Mouse (Mus musculus) liver, embryonic 15.5 days (tissue): ENCODE measurements around the gene Gm3542. TPM values are rescaled to one million over a fixed set of nuclear protein-coding genes. Genes with fewer than 3 reads are reported as not detected.
"Not testable (repeated sequence)": the region's sequence is repeated elsewhere in the genome, so short reads cannot be mapped to it uniquely, and the experiment has no call there.

ENCODE experiments used
- ATAC-seq: fragments of 200-750 bp; cut with Nextera tagmentation; 2 replicates; pipeline ENCODE4 v1.8.0; 2017; ENCODE audit warnings: moderate number of reproducible peaks, mild to moderate bottlenecking, moderate library complexity; ENCODE audit not compliant: insufficient read depth
- H3K27ac ChIP-seq: fragments of 300-500 bp; sonication (generic); replicated peaks from 2 replicates; pipeline ENCODE4 v1.5.1; 2015; ENCODE audit warnings: mild to moderate bottlenecking, inconsistent platforms
- H3K27me3 ChIP-seq: fragments of 300-500 bp; sonication (generic); 2 replicates; pipeline ENCODE4 v1.6.1; 2015; ENCODE audit warnings: mild to moderate bottlenecking, inconsistent platforms
- H3K36me3 ChIP-seq: fragments of 300-500 bp; sonication (generic); replicated peaks from 2 replicates; pipeline ENCODE4 v1.6.1; 2015; ENCODE audit warnings: moderate library complexity, mild to moderate bottlenecking, inconsistent platforms
- H3K4me1 ChIP-seq: fragments of 300-500 bp; sonication (generic); replicated peaks from 2 replicates; pipeline ENCODE4 v1.6.1; 2015; ENCODE audit warnings: inconsistent platforms
- H3K4me2 ChIP-seq: fragments of 300-500 bp; sonication (generic); 2 replicates; pipeline ENCODE4 v1.6.1; 2015; ENCODE audit warnings: moderate library complexity, mild to moderate bottlenecking, inconsistent platforms
- H3K4me3 ChIP-seq: fragments of 300-500 bp; sonication (generic); replicated peaks from 2 replicates; pipeline ENCODE4 v1.5.1; 2015; ENCODE audit warnings: mild to moderate bottlenecking, inconsistent platforms
- H3K9ac ChIP-seq: fragments of 300-500 bp; sonication (generic); 2 replicates; pipeline ENCODE4 v1.6.1; 2015; ENCODE audit warnings: moderate library complexity, mild to moderate bottlenecking, inconsistent platforms
- H3K9me3 ChIP-seq: fragments of 300-500 bp; sonication (generic); replicated peaks from 2 replicates; pipeline ENCODE4 v1.6.1; 2016; ENCODE audit warnings: inconsistent platforms
- WGBS: fragments of 180-500 bp; shearing (Covaris S2); methylation state at CpG from one replicate; pipeline ENCODE4 v1.1.7; 2015; ENCODE audit warnings: mixed read lengths; ENCODE audit not compliant: insufficient replicate concordance; 5-methylcytosine and 5-hydroxymethylcytosine counted together
- polyA plus RNA-seq: library from polyadenylated mRNA; unstranded; fragments of >200 nt; fragmentation: Nextera tagmentation; extraction: Ambion mirVana; gene quantifications from 2 replicates; pipeline ENCODE4 v1.2.1, GENCODE M21; 2015

The Gm3542 gene
- not detected in 2 replicates for polyA plus RNA-seq

- H3K4me3 ChIP-seq, H3K36me3 ChIP-seq, H3K27me3 ChIP-seq, H3K27ac ChIP-seq, H3K4me2 ChIP-seq, H3K4me1 ChIP-seq, ATAC-seq, H3K9ac ChIP-seq, H3K9me3 ChIP-seq: not testable (repeated sequence)
- no CpG with 5 or more reads among the region's 2 CpGs for WGBS
These were observed at the start of gene Gm3542 for GRCm38 (mm10) chr14:5334828-5335227. Gene Gm3542, minus strand, starts transcription at chr14:5334928.

Other genes with a start within 250 kb of the Gm3542 start
- gene Gm8279, start 203.4 kb downstream of the Gm3542 start, polyA plus RNA-seq, result not detected in 2 replicates
- gene Gm3317, start 170.4 kb downstream of the Gm3542 start, polyA plus RNA-seq, result not detected in 2 replicates
- gene Gm8271, start 149.1 kb downstream of the Gm3542 start, polyA plus RNA-seq, result not detected in 2 replicates
- not detected in 2 replicates for gene Gm3526, start 74.3 kb downstream of the Gm3542 start, polyA plus RNA-seq
- gene Gm3500, start 54.1 kb upstream of the Gm3542 start, polyA plus RNA-seq, result not detected in 2 replicates
- not detected in 2 replicates for gene Gm3194, start 120.5 kb upstream of the Gm3542 start, polyA plus RNA-seq
- gene Gm8246, start 142.9 kb upstream of the Gm3542 start, polyA plus RNA-seq, result not detected in 2 replicates
- gene Gm3187, start 149.3 kb upstream of the Gm3542 start, polyA plus RNA-seq, result not detected in 2 replicates
- not detected in 2 replicates for gene Gm3488, start 166.7 kb upstream of the Gm3542 start, polyA plus RNA-seq
- not detected in 2 replicates for gene Gm3532, start 203.6 kb upstream of the Gm3542 start, polyA plus RNA-seq